Mouse (Mus musculus): Measurements from ENCODE around the gene Ttll5. TPM values are rescaled to one million over a fixed set of nuclear protein-coding genes. Genes with fewer than 3 reads are reported as not detected.
A peak's percentile ranks its signal among the peaks of the same experiment; 100 is the strongest.

The Ttll5 gene
- polyA plus RNA-seq, 1 experiment = 6.2 TPM

GRCm38 (mm10) chr12:85867125-85867524 is 42.7 kb downstream of the Ttll5 start:
- TF ChIP-seq POLR2A (IDR thresholded peaks at IDR 0.05; ENCODE audit: low read depth, low read length) = no peak

GRCm38 (mm10) chr12:85869423-85869822 is 45.0 kb downstream of the Ttll5 start:
- WGBS = 85% methylated on average over 6 of the region's 6 CpGs
- Histone ChIP-seq H3K4me1 (ENCODE audit: control insufficient read depth, insufficient read depth, insufficient read length) (no peaks in the 10 kb centered on the region), H3K4me3 (ENCODE audit: extremely low read depth, insufficient read depth, insufficient read length) (no peak overlapping the region), H3K36me3 (ENCODE audit: control insufficient read depth, insufficient read depth, low read length) (no peaks in the 10 kb centered on the region), H3K27me3 (ENCODE audit: control insufficient read depth, insufficient read depth, low read length) (no peaks in the 10 kb centered on the region), H3K27ac (ENCODE audit: insufficient read depth, low read length) (no peak overlapping the region)
- DNase-seq (ENCODE audit: low read depth in 1 of 2, low spot score in 2 of 2) = peak in 1 of 2 experiments; percentile 4
- no peak for TF ChIP-seq CTCF (IDR thresholded peaks at IDR 0.05; ENCODE audit: extremely low read depth, insufficient read depth, insufficient read length, insufficient replicate concordance)
- TF ChIP-seq POLR2A (IDR thresholded peaks at IDR 0.05; ENCODE audit: low read depth, low read length) = no peak

More at GRCm38 (mm10) chr12:85867125-85867524, 42.7 kb downstream of the Ttll5 start:
- no peaks in the 10 kb centered on the region for H3K36me3 ChIP-seq (ENCODE audit: control insufficient read depth, insufficient read depth, low read length)
- no peak overlapping the region for H3K4me3 ChIP-seq (ENCODE audit: extremely low read depth, insufficient read depth, insufficient read length)
- no peaks in the 10 kb centered on the region for H3K27me3 ChIP-seq (ENCODE audit: control insufficient read depth, insufficient read depth, low read length)
- no peak overlapping the region for H3K27ac ChIP-seq (ENCODE audit: insufficient read depth, low read length)
- no peaks in the 10 kb centered on the region for H3K4me1 ChIP-seq (ENCODE audit: control insufficient read depth, insufficient read depth, insufficient read length)
- DNase-seq (ENCODE audit: low read depth in 1 of 2, low spot score in 2 of 2) = peak in 1 of 2 experiments; percentile 1

- H3K4me3 ChIP-seq (ENCODE audit: extremely low read depth, insufficient read depth, insufficient read length) = no peak overlapping the region
- 0 out of 2 replicates have a peak, but pooled peaks cover 1% of the 10 kb centered on the region for H3K36me3 ChIP-seq (ENCODE audit: control insufficient read depth, insufficient read depth, low read length)
- WGBS = 92% methylated on average over 8 of the region's 8 CpGs
- no peak overlapping the region for H3K27ac ChIP-seq (ENCODE audit: insufficient read depth, low read length)
- no peak for DNase-seq (ENCODE audit: low read depth in 1 of 2, low spot score in 2 of 2)
- H3K27me3 ChIP-seq (ENCODE audit: control insufficient read depth, insufficient read depth, low read length) = no peaks in the 10 kb centered on the region
- H3K4me1 ChIP-seq (ENCODE audit: control insufficient read depth, insufficient read depth, insufficient read length) = no peaks in the 10 kb centered on the region
- TF ChIP-seq CTCF (IDR thresholded peaks at IDR 0.05; ENCODE audit: extremely low read depth, insufficient read depth, insufficient read length, insufficient replicate concordance) (no peak), POLR2A (IDR thresholded peaks at IDR 0.05; ENCODE audit: low read depth, low read length) (no peak)
Observed at GRCm38 (mm10) chr12:85879631-85880314, 55.3 kb downstream of the Ttll5 start.

GRCm38 (mm10) chr12:85885024-85885423 is 60.6 kb downstream of the Ttll5 start:
- TF ChIP-seq POLR2A (IDR thresholded peaks at IDR 0.05; ENCODE audit: low read depth, low read length) = no peak
- no peak for TF ChIP-seq CTCF (IDR thresholded peaks at IDR 0.05; ENCODE audit: extremely low read depth, insufficient read depth, insufficient read length, insufficient replicate concordance)
- WGBS = 85% methylated on average over 3 of the region's 3 CpGs
- 0 out of 2 replicates have a peak, but pooled peaks cover 1% of the 10 kb centered on the region for H3K36me3 ChIP-seq (ENCODE audit: control insufficient read depth, insufficient read depth, low read length)

DNA sequence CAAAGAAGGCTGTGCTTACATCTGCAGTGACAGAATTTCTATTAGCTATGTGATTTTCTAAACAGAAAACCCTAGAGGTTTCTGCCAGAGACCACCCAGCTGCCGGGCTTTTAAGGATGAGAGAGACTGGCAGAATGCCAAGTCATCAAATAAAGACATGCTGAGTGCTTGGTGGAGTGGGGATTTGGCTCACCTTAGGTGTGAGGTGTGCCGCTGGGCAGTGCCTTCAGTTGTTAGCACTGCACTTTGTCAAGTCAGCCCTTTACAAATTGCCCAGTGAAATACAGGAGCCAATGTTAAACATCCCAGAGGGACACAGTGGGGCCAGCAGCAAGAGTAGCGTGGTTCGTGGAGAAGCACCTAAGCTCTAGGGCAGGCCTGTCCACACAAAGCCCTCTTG is 65.6 kb downstream of the Ttll5 start:
- Histone ChIP-seq H3K4me1 (ENCODE audit: control insufficient read depth, insufficient read depth, insufficient read length) (no peaks in the 10 kb centered on the region), H3K36me3 (ENCODE audit: control insufficient read depth, insufficient read depth, low read length) (peaks cover 3% of the 10 kb centered on the region; the same call in 1 of the 2 replicates), H3K4me3 (ENCODE audit: extremely low read depth, insufficient read depth, insufficient read length) (no peak overlapping the region), H3K27ac (ENCODE audit: insufficient read depth, low read length) (no peak overlapping the region), H3K27me3 (ENCODE audit: control insufficient read depth, insufficient read depth, low read length) (no peaks in the 10 kb centered on the region)
- 88% methylated on average over 4 of the region's 4 CpGs for WGBS
- no peak for DNase-seq (ENCODE audit: low read depth in 1 of 2, low spot score in 2 of 2)
- TF ChIP-seq CTCF (IDR thresholded peaks at IDR 0.05; ENCODE audit: extremely low read depth, insufficient read depth, insufficient read length, insufficient replicate concordance) (no peak), POLR2A (IDR thresholded peaks at IDR 0.05; ENCODE audit: low read depth, low read length) (no peak)

More at GRCm38 (mm10) chr12:85885024-85885423, 60.6 kb downstream of the Ttll5 start:
- Histone ChIP-seq H3K27ac (ENCODE audit: insufficient read depth, low read length) (no peak overlapping the region), H3K4me3 (ENCODE audit: extremely low read depth, insufficient read depth, insufficient read length) (no peak overlapping the region), H3K27me3 (ENCODE audit: control insufficient read depth, insufficient read depth, low read length) (no peaks in the 10 kb centered on the region), H3K4me1 (ENCODE audit: control insufficient read depth, insufficient read depth, insufficient read length) (no peaks in the 10 kb centered on the region)
- no peak for DNase-seq (ENCODE audit: low read depth in 1 of 2, low spot score in 2 of 2)

- H3K27me3 ChIP-seq (ENCODE audit: control insufficient read depth, insufficient read depth, low read length) = no peaks in the 10 kb centered on the region
- 84% methylated on average over 6 of the region's 6 CpGs for WGBS
- no peaks in the 10 kb centered on the region for H3K4me1 ChIP-seq (ENCODE audit: control insufficient read depth, insufficient read depth, insufficient read length)
- no peak overlapping the region for H3K4me3 ChIP-seq (ENCODE audit: extremely low read depth, insufficient read depth, insufficient read length)
- H3K27ac ChIP-seq (ENCODE audit: insufficient read depth, low read length) = no peak overlapping the region
- peaks cover 1% of the 10 kb centered on the region; the same call in 1 of the 2 replicates for H3K36me3 ChIP-seq (ENCODE audit: control insufficient read depth, insufficient read depth, low read length)
- no peak for TF ChIP-seq CTCF (IDR thresholded peaks at IDR 0.05; ENCODE audit: extremely low read depth, insufficient read depth, insufficient read length, insufficient replicate concordance)
- DNase-seq (ENCODE audit: low read depth in 1 of 2, low spot score in 2 of 2) = no peak
Observed at GRCm38 (mm10) chr12:85903986-85904385, 79.5 kb downstream of the Ttll5 start.

DNA sequence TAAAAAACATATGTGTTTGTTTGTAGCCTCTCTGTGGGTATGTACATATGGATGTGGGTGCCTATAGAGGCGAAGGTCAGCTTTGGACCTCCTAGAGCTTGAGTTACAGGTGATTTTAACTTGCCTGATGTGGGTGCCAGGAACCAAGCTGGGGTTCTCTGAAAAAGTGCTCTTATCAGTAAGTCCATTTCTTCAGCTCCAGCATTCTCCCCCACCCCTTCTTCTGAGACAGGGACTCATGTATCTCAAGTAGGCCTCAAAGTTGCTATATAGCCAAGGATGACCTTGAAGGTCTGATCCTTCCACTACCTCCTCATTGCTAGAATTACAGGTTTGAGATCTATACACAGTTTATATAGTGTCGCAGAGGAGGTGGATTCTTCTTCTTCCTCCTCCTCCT is 81.2 kb downstream of the Ttll5 start:
- Histone ChIP-seq H3K27ac (ENCODE audit: insufficient read depth, low read length) (no peak overlapping the region), H3K27me3 (ENCODE audit: control insufficient read depth, insufficient read depth, low read length) (no peaks in the 10 kb centered on the region), H3K4me3 (ENCODE audit: extremely low read depth, insufficient read depth, insufficient read length) (no peak overlapping the region), H3K4me1 (ENCODE audit: control insufficient read depth, insufficient read depth, insufficient read length) (no peaks in the 10 kb centered on the region), H3K36me3 (ENCODE audit: control insufficient read depth, insufficient read depth, low read length) (peaks cover 1% of the 10 kb centered on the region; the same call in 1 of the 2 replicates)
- no peak for TF ChIP-seq POLR2A (IDR thresholded peaks at IDR 0.05; ENCODE audit: low read depth, low read length)
- TF ChIP-seq CTCF (IDR thresholded peaks at IDR 0.05; ENCODE audit: extremely low read depth, insufficient read depth, insufficient read length, insufficient replicate concordance) = no peak
- DNase-seq (ENCODE audit: low read depth in 1 of 2, low spot score in 2 of 2) = no peak
- WGBS = 93% methylated on average over 2 of the region's 2 CpGs

All from spleen, adult 2 months (tissue).